Mouse (Mus musculus) bone marrow macrophage, adult 2 months (primary cell): ENCODE measurements around the gene Rdh8.
A peak's percentile ranks its signal among the peaks of the same experiment; 100 is the strongest.

Source experiments
- CTCF ChIP-seq: IDR thresholded peaks from 2 replicates; pipeline ENCODE4 v1.5.1; 2012; ENCODE audit warnings: low read depth, mild to moderate bottlenecking, low read length, moderate library complexity
- POLR2A ChIP-seq: IDR thresholded peaks from 2 replicates; pipeline ENCODE4 v1.6.1; 2012; ENCODE audit warnings: mild to moderate bottlenecking, low read depth, low read length, borderline replicate concordance

- TF ChIP-seq CTCF = peak; percentile 59
- no peak for TF ChIP-seq POLR2A
Measured at GRCm38 (mm10) chr9:20804266-20805158, 13.8 kb upstream of the Rdh8 start.
